16 mouse cellular contexts compared by ENCODE assay signal in the genomic region with DNA sequence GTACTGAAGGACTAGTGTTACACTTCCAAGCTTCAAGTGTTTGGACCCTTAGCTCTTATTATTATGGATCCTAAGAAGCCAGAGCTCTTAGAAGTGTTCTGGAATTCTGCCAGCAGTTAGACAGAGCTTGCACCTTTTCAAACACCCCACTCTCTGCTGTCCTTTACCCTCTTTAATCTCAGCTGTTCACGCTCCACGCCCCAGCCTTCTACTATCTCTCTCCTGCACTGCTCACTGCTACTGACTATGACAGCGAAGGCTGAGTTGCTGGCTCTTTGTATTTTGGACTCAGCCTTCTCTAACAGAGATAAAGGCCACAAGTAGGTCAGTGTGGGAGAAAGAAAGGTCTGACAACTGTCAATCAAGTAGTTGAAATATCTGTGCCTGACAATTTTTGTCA. TPM values are rescaled to one million over a fixed set of nuclear protein-coding genes. Genes with fewer than 3 reads are reported as not detected.
A peak's percentile ranks its signal among the peaks of the same experiment; 100 is the strongest.
DNase-seq lines count a peak whose midpoint lies in the region; ATAC-seq and TF ChIP-seq lines count a peak whose summit lies in the region.
"Had no signal": no experiment of that assay in that cellular context is flagged by ENCODE, and none has a peak within 500 bp of the region (broad histone marks: within the 10 kb centered on the region; RNA-seq: fewer than 3 reads in every experiment).

No protein-coding gene starts in this region.

- TF ChIP-seq EP300 in MEL (IDR thresholded peaks at IDR 0.05; ENCODE audit: low read depth in 1 of 2, low read length in 2 of 2), result no peak

- H3K9ac ChIP-seq in heart, embryonic 11.5 days (ENCODE audit: low read depth, low read length), result no peak overlapping the region
- peak overlapping the region; percentile 58 for H3K9ac ChIP-seq in MEL (ENCODE audit: control insufficient read depth, low read depth, low read length, poor library complexity, severe bottlenecking)
- no peak overlapping the region for H3K9ac ChIP-seq in intestine, embryonic 15.5 days
- no peak overlapping the region for H3K9ac ChIP-seq in liver, embryonic 16.5 days (ENCODE audit: low read depth, low read length)
- H3K9ac ChIP-seq: midbrain, embryonic 13.5 days; stomach, embryonic 15.5 days had no signal

- TF ChIP-seq POLR2A in MEL (IDR thresholded peaks at IDR 0.05; ENCODE audit: control insufficient read depth in 1 of 2, insufficient read depth in 1 of 2, low read depth in 1 of 2, low read length in 2 of 2, poor library complexity in 1 of 2), result no peak

- H3K27me3 ChIP-seq in heart, embryonic 11.5 days (ENCODE audit: control insufficient read depth, insufficient read depth, low read length), result no peaks in the 10 kb centered on the region
- H3K27me3 ChIP-seq in MEL (ENCODE audit: control insufficient read depth in 1 of 2, insufficient read depth in 2 of 2, low read length in 2 of 2), result no peaks in the 10 kb centered on the region
- no peaks in the 10 kb centered on the region for H3K27me3 ChIP-seq in intestine, embryonic 15.5 days (replicated peaks)
- H3K27me3 ChIP-seq in liver, embryonic 16.5 days (ENCODE audit: control insufficient read depth, insufficient read depth, low read depth, low read length), result no peaks in the 10 kb centered on the region
- H3K27me3 ChIP-seq: midbrain, embryonic 13.5 days; stomach, embryonic 15.5 days had no signal

- ATAC-seq in heart, embryonic 11.5 days (replicated peaks; ENCODE audit: insufficient number of reproducible peaks, low FRiP score, low TSS enrichment), result peak; percentile 75; the same call in 1 of the 2 replicates
- ATAC-seq in intestine, embryonic 15.5 days, result peak; percentile 88
- ATAC-seq in liver, embryonic 16.5 days (ENCODE audit: low read depth), result peak; percentile 95
- ATAC-seq: midbrain, embryonic 13.5 days had no signal

- H3K36me3 ChIP-seq in heart, embryonic 11.5 days (ENCODE audit: control insufficient read depth, insufficient read depth, low read length), result no peaks in the 10 kb centered on the region
- H3K36me3 ChIP-seq in MEL (ENCODE audit: control insufficient read depth in 1 of 2, insufficient read depth in 2 of 2, low read length in 2 of 2), result peaks cover 0 to 26% of the 10 kb centered on the region in 2 experiments; a peak in 2 of 4 replicates
- no peaks in the 10 kb centered on the region for H3K36me3 ChIP-seq in intestine, embryonic 15.5 days
- H3K36me3 ChIP-seq in liver, embryonic 16.5 days (ENCODE audit: control insufficient read depth, insufficient read depth), result no peaks in the 10 kb centered on the region
- H3K36me3 ChIP-seq: midbrain, embryonic 13.5 days; stomach, embryonic 15.5 days had no signal

- H3K4me1 ChIP-seq in heart, embryonic 11.5 days (ENCODE audit: control insufficient read depth, insufficient read depth, low read length), result peaks cover 11% of the 10 kb centered on the region
- peaks cover 13 to 14% of the 10 kb centered on the region in 2 experiments for H3K4me1 ChIP-seq in MEL (ENCODE audit: control insufficient read depth in 1 of 2, insufficient read depth in 2 of 2, low read length in 2 of 2)
- H3K4me1 ChIP-seq in intestine, embryonic 15.5 days (replicated peaks), result no peaks in the 10 kb centered on the region
- peaks cover 19% of the 10 kb centered on the region for H3K4me1 ChIP-seq in liver, embryonic 16.5 days (ENCODE audit: control insufficient read depth, low read depth, low read length)
- H3K4me1 ChIP-seq: stomach, embryonic 15.5 days had no signal

- 0 out of 2 replicates have a peak overlapping the region, but pooled peaks have one; percentile 0 for H3K4me2 ChIP-seq in heart, embryonic 11.5 days
- no peak overlapping the region for H3K4me2 ChIP-seq in intestine, embryonic 15.5 days (replicated peaks)
- H3K4me2 ChIP-seq in liver, embryonic 16.5 days (ENCODE audit: low read depth, low read length), result peak overlapping the region; percentile 26; the same call in 1 of the 2 replicates
- H3K4me2 ChIP-seq: midbrain, embryonic 13.5 days; stomach, embryonic 15.5 days had no signal

- no peak overlapping the region for H3K4me3 ChIP-seq in heart, embryonic 11.5 days (ENCODE audit: low read depth, low read length)
- H3K4me3 ChIP-seq in MEL (ENCODE audit: control insufficient read depth in 1 of 2, insufficient read depth in 1 of 2, low read depth in 2 of 2, low read length in 2 of 2), result peak overlapping the region; percentile 23 to 51; a peak in 3 of 4 replicates
- H3K4me3 ChIP-seq in intestine, embryonic 15.5 days (replicated peaks), result no peak overlapping the region
- H3K4me3 ChIP-seq in liver, embryonic 16.5 days (ENCODE audit: low read depth, low read length), result no peak overlapping the region
- H3K4me3 ChIP-seq: erythroblast, embryonic 14.5 days; midbrain, embryonic 13.5 days; myocyte; stomach, embryonic 15.5 days had no signal

- no peaks in the 10 kb centered on the region for H3K9me3 ChIP-seq in heart, embryonic 11.5 days (replicated peaks; ENCODE audit: control insufficient read depth, low read length)
- no peaks in the 10 kb centered on the region for H3K9me3 ChIP-seq in MEL (replicated peaks; ENCODE audit: insufficient read depth, low read length)
- H3K9me3 ChIP-seq in intestine, embryonic 15.5 days, result no peaks in the 10 kb centered on the region
- H3K9me3 ChIP-seq in liver, embryonic 16.5 days (replicated peaks; ENCODE audit: control insufficient read depth, low read length), result no peaks in the 10 kb centered on the region
- H3K9me3 ChIP-seq: midbrain, embryonic 13.5 days; stomach, embryonic 15.5 days had no signal

- no peak for TF ChIP-seq CTCF in MEL (IDR thresholded peaks at IDR 0.05 in 2 of 3, conservative IDR thresholded peaks at IDR 0.05 in 1 of 3; ENCODE audit: control insufficient read depth in 1 of 3, insufficient read depth in 1 of 3, low read depth in 2 of 3, low read length in 3 of 3, poor library complexity in 1 of 3, severe bottlenecking in 1 of 3)

- no peak for DNase-seq in heart, adult 18-20 months
- DNase-seq in MEL (ENCODE audit: low read depth, low spot score), result peak; percentile 63
- no peak for DNase-seq in cerebellum, adult 9-10 months
- no peak for DNase-seq in right cerebral cortex, postnatal 14 days
- DNase-seq: cerebellum, adult 11-12 months; kidney, postnatal 14 days; lung, postnatal 4 days; spleen, adult 18-20 months; thymus, postnatal 25 days had no signal

- TF ChIP-seq RAD21 in MEL (IDR thresholded peaks at IDR 0.05; ENCODE audit: low read depth, low read length), result no peak

- 0 out of 2 replicates have a peak overlapping the region, but pooled peaks have one; percentile 1 for H3K27ac ChIP-seq in heart, embryonic 11.5 days (ENCODE audit: low read depth, low read length)
- H3K27ac ChIP-seq in MEL (ENCODE audit: control insufficient read depth, low read depth, low read length), result peak overlapping the region; percentile 96
- H3K27ac ChIP-seq in intestine, embryonic 15.5 days, result no peak overlapping the region
- no peak overlapping the region for H3K27ac ChIP-seq in liver, embryonic 16.5 days (ENCODE audit: low read length)
- H3K27ac ChIP-seq: midbrain, embryonic 13.5 days had no signal

- WGBS in heart, embryonic 11.5 days (ENCODE audit: insufficient replicate concordance), result 35% methylated on average over 3 of the region's 3 CpGs
- WGBS in intestine, embryonic 15.5 days, result 74% methylated on average over 3 of the region's 3 CpGs
- WGBS in liver, embryonic 16.5 days (ENCODE audit: insufficient replicate concordance), result 12% methylated on average over 3 of the region's 3 CpGs

- peaks cover 7% of the 10 kb centered on the region; the same call in 1 of the 2 replicates for H3K79me2 ChIP-seq in MEL (ENCODE audit: control insufficient read depth, insufficient read depth, low read length, poor library complexity)

TF ChIP-seq in MEL, 35 proteins besides CTCF, POLR2A, EP300 and RAD21:
- no peak for TF ChIP-seq NRF1 (IDR thresholded peaks at IDR 0.05; ENCODE audit: insufficient read depth, low read depth, low read length, poor library complexity, severe bottlenecking)
- TF ChIP-seq USF1 (IDR thresholded peaks at IDR 0.05; ENCODE audit: low read depth, low read length), result no peak
- no peak for TF ChIP-seq MAX (IDR thresholded peaks at IDR 0.05; ENCODE audit: low read length)
- TF ChIP-seq RCOR1 (IDR thresholded peaks at IDR 0.05; ENCODE audit: low read depth, low read length), result 0 out of 2 replicates have a peak, but pooled peaks have one; percentile 47
- TF ChIP-seq ELF1 (IDR thresholded peaks at IDR 0.05; ENCODE audit: low read depth, low read length), result no peak
- TF ChIP-seq POLR2AphosphoS5 (IDR thresholded peaks at IDR 0.05; ENCODE audit: borderline replicate concordance, low read depth, low read length), result no peak
- no peak for TF ChIP-seq TCF12 (IDR thresholded peaks at IDR 0.05; ENCODE audit: low read depth, low read length)
- peak; percentile 54; the same call in 1 of the 2 replicates for TF ChIP-seq ETS1 (IDR thresholded peaks at IDR 0.05; ENCODE audit: low read depth, low read length)
- TF ChIP-seq ZNF384 (IDR thresholded peaks at IDR 0.05; ENCODE audit: low read depth, low read length), result no peak
- TF ChIP-seq ZC3H11A (IDR thresholded peaks at IDR 0.05; ENCODE audit: low read depth, low read length), result no peak
- 0 out of 2 replicates have a peak, but pooled peaks have one; percentile 15 for TF ChIP-seq TBP (IDR thresholded peaks at IDR 0.05; ENCODE audit: low read depth, low read length)
TF ChIP-seq in MEL: peak in this region for 3.

RNA-seq across cellular contexts. Expression of a gene that starts 17.3 kb away (rescaled TPM):
- polyA plus RNA-seq in heart, embryonic 11.5 days (2014; fragmentation: Nextera tagmentation; extraction: Ambion mirVana), result 16.7 and 17.3 TPM in 2 replicates
- total RNA-seq in heart, adult 18-20 months (2021), result 10 to 100 TPM in 1 of 2 experiments, 1 to 10 TPM in 1; 6.0 to 11.4 TPM
- 4.6 and 6.8 TPM in 2 replicates for total RNA-seq in MEL (2012; rRNA removed)
- polyA plus RNA-seq in MEL (2012; ENCODE audit: insufficient read depth in 1 of 2, insufficient read length in 2 of 2, low read depth in 1 of 2, low replicate concordance in 2 of 2, missing spikeins in 1 of 2), result 10 to 100 TPM in 1 of 2 experiments, not detected in 1; 10.2 TPM
- 10.0 and 10.1 TPM in 2 replicates for polyA plus RNA-seq in intestine, embryonic 15.5 days (2015; fragmentation: Nextera tagmentation; extraction: Ambion mirVana)
- 4.2 and 4.9 TPM in 2 replicates for polyA plus RNA-seq in liver, embryonic 16.5 days (2015; fragmentation: Nextera tagmentation; extraction: Ambion mirVana)

Comparison
In these comparisons a context has a peak if more than half of its experiments do, and no peak if none do; other contexts are left out.
1. H3K27ac ChIP-seq: peak in heart, embryonic 11.5 days (single experiment) and MEL (single experiment); none in intestine, embryonic 15.5 days (single experiment) and liver, embryonic 16.5 days (single experiment).
2. H3K4me3 ChIP-seq: peak in MEL (2 of 2); none in heart, embryonic 11.5 days (single experiment), intestine, embryonic 15.5 days (single experiment) and liver, embryonic 16.5 days (single experiment).
3. Peak in every context shown above with its lines, with median percentiles within 50 percentile points of each other: ATAC-seq.